Mouse (Mus musculus) layer of hippocampus, adult 2 months (tissue): ENCODE measurements around the gene Dab2. TPM values are rescaled to one million over a fixed set of nuclear protein-coding genes. Genes with fewer than 3 reads are reported as not detected.
A peak's percentile ranks its signal among the peaks of the same experiment; 100 is the strongest.

ENCODE experiments used
- DNase-seq, 2 experiments: peaks; one replicate each; pipeline ENCODE4 v3.0.0; 2022; ENCODE audit warnings: low spot score in 2 of 2
- H3K27ac ChIP-seq: fragments of 200-600 bp; 2 replicates; pipeline ENCODE4 v1.8.1; 2022
- H3K4me3 ChIP-seq: fragments of 200-600 bp; 2 replicates; pipeline ENCODE4 v1.8.1; 2022; ENCODE audit warnings: mild to moderate bottlenecking
- CTCF ChIP-seq: fragments of 200-600 bp; conservative IDR thresholded peaks from 2 replicates; pipeline ENCODE4 v1.8.1; 2022; ENCODE audit warnings: antibody characterized with exemption, mild to moderate bottlenecking, moderate library complexity
- total RNA-seq, 2 experiments: library from RNA; stranded (reverse); gene quantifications; 2 replicates each; pipeline ENCODE4 v1.2.3; 2021

Dab2 gene
- total RNA-seq, 2 experiments from 2014 or later = 8.9 to 9.8 TPM

DNA sequence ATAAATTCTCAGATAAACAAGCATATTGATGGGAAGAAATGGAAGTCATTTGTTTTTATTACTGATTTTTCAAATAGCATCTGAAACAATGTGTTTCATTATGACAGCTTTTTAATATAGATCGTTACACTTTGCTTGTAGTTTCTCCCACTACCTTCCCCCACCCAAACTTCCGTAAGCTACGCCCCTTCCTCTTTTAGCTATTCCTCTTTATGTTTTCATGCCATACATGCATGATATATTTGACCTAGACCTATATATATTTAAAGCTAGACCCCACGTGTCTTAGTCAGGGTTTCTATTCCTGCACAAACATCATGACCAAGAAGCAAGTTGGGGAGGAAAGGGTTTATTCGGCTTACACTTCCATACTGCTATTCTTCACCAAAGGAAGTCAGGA lies 115.7 kb downstream of the Dab2 start:
- DNase-seq = no peak
- H3K27ac ChIP-seq = no peak overlapping the region
- H3K4me3 ChIP-seq = no peak overlapping the region
- TF ChIP-seq CTCF = no peak

DNA sequence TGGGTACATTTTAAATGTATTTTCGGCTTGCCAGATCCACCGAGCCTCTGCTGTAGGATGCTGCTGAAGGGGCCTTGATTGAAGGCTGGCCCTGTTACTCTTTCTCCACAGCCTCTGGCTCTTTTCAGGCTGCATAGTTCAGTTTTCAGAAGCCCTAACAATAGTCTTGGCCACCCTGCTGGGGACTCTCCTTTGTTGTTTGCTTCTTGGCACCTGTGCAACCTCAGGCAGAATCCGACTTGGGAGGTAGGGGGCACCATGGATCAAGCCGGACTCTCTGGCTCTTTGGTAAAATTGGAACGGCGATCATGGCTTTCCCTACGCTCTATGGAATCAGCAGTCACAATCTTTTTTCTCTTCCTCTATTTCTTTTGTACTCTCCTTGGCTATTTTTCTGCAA lies 132.2 kb downstream of the Dab2 start:
- no peak overlapping the region for H3K4me3 ChIP-seq
- peak; percentile 45 for TF ChIP-seq CTCF
- H3K27ac ChIP-seq = no peak overlapping the region
- no peak for DNase-seq

DNA sequence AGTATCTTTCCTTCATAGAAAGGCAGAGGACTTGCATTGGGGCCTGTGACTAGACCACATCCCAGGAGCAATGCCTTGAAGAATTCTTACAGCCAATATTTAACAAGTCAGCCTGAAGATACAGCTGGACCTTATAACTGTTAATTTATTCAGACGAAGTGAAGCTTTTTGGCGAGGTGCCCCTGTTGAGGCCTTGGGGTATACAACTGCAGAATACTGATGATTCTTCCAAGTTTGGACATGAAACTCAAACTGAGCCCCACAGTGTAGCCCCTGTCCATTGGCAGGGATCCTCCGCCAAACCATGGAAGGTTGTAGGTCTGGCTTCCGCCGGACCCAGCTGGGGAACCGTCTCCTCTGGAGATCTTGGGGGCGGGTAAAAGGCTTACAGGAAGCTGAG lies 132.8 kb downstream of the Dab2 start:
- DNase-seq = no peak
- TF ChIP-seq CTCF = no peak
- Histone ChIP-seq H3K4me3 (no peak overlapping the region), H3K27ac (no peak overlapping the region)

GRCm38 (mm10) chr15:6435281-6435680 lies 135.7 kb downstream of the Dab2 start:
- Histone ChIP-seq H3K27ac (no peak overlapping the region), H3K4me3 (no peak overlapping the region)
- no peak for TF ChIP-seq CTCF
- no peak for DNase-seq

- Histone ChIP-seq H3K27ac (no peak overlapping the region), H3K4me3 (no peak overlapping the region)
- peak; percentile 92 for TF ChIP-seq CTCF
- DNase-seq = peak; percentile 3 to 52
Observed at GRCm38 (mm10) chr15:6435773-6436172, 136.2 kb downstream of the Dab2 start.

- TF ChIP-seq CTCF = no peak
- H3K4me3 ChIP-seq = no peak overlapping the region
- H3K27ac ChIP-seq = no peak overlapping the region
- no peak for DNase-seq
Observed at GRCm38 (mm10) chr15:6438685-6439084, 139.1 kb downstream of the Dab2 start.

DNA sequence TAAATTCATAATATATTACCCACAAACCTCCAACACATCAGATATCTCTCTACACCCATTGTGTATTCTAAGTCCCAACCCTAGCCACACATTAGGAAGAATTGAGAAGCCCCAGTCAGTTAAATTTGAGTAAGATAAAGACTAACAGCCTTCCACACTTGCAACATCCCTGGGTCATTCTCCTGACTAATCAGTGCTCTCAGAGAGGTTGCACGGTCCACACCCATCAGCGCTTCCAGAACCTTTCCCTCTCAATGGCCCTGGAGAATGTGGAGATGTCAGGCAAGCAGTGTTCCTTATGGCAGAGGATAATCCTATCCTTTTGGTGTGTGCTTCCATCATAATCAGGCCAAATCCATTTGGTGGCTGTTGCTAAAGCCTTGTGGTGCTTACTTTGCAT lies 144.9 kb downstream of the Dab2 start:
- Histone ChIP-seq H3K27ac (no peak overlapping the region), H3K4me3 (no peak overlapping the region)
- no peak for DNase-seq
- no peak for TF ChIP-seq CTCF

DNA sequence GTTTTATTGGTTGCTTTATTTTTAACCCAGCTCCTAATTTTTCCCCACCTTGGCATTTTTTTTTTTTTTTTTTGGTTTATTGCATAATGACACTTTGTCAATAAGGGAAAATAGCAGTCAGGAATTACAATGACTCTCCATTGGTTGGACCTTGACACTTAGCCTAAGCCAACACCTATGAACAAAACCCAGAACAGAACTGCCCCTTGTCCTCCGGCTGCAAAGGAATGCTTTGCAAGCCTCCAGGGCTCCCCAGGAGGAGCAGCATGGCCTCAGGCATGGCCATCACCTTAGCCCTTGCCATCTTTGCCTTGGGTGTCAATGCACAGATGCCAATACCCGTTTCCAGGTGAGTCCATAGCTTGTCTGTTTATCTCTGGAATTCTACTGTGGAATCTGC lies 145.5 kb downstream of the Dab2 start, which contains the start of gene C9:
TSS of gene C9 (plus strand) at position 193 of the 400 bp plus-strand sequence.
- Histone ChIP-seq H3K4me3 (no peak within 1 kb of the TSS), H3K27ac (no peak within 1 kb of the TSS)
- no peak for TF ChIP-seq CTCF
- DNase-seq = no peak

DNA sequence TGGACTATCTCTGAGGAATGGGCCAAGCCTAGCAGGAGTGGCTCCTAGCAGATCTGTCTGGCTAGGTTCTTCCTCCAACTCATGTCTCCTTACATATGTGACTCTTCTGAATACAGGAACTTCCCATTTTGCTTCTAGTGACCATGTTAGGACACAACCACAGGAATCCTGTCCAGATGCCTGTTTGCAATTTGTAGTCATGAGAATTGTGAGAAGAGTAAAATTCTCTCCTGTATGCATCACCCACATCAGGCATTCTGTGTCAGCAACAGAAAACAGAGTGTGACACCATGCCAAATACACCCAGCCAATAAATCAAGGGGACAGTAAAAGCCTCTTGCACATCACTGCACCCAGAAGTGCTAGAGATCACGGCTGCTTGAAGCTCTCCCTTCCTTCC lies 146.6 kb downstream of the Dab2 start:
- H3K4me3 ChIP-seq = no peak overlapping the region
- no peak overlapping the region for H3K27ac ChIP-seq
- no peak for TF ChIP-seq CTCF
- no peak for DNase-seq

DNA sequence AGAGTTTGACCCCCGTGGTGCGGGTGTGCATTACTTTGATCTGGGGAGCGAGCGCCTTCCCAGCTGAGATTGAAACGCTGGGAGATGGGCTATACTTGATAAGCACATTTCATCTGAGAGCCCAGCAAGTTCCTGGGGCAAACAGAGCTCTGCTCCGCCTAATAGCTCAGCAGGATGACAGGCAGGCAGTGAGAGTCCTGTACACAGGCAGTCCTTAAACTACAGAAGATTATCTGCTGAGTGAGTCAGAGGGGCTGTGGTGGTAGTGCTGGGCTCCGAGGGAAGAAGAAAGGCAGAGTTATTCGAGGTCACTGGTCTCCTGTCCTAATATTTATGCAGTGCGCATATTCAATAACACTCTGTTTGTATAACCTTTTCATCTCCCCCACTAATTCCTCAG lies 149.3 kb downstream of the Dab2 start:
- no peak for TF ChIP-seq CTCF
- Histone ChIP-seq H3K4me3 (no peak overlapping the region), H3K27ac (no peak overlapping the region)
- DNase-seq = no peak

DNA sequence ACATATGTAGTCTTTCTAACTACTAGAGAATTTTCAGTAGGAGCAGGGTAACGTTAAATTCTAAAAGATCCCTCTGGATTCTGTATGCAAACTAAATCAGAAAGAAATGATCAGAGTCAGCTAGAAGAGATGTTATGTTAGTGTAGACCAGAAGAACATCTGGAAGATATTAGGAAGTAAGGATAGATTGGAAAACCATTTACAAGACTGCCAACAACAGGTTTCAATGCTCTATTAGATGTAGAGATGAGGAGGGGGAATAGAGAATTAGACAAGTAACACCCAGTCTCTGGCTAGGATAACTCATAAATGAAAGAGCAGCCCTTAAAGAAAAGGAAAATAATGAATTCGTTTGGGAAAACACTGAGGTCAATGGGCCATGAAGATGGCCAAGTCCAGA lies 154.9 kb downstream of the Dab2 start:
- Histone ChIP-seq H3K27ac (no peak overlapping the region), H3K4me3 (no peak overlapping the region)
- TF ChIP-seq CTCF = no peak
- DNase-seq = no peak

GRCm38 (mm10) chr15:6461381-6461780 lies 161.8 kb downstream of the Dab2 start:
- no peak for DNase-seq
- no peak overlapping the region for H3K27ac ChIP-seq
- TF ChIP-seq CTCF = no peak
- H3K4me3 ChIP-seq = no peak overlapping the region

DNA sequence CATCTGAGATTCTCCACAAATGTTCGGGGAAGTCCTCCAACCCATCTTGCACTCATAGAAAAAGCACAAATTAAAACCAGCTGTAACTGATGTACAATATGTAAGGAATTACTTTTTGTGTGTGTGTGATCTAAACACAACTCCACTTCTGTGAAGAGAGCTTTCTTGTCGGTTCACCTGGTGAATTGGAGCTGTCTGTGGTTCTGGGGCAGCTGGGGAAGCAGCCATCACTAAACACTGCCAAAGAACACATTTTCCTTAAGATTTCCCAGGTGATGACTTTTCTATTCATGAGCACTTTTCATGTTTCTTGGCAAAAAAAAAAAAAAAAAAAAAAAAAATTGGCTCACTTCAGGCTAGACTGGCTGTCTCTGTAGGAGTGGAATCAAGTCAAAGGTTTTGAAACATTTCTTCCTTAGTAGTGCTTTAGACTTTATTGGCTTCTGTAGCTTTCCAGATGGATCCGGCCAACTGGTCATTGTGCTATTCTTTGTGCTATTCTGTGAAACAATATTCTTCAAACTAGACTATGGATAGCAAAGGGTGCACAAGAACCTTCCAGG lies 163.9 kb downstream of the Dab2 start:
- H3K27ac ChIP-seq = no peak overlapping the region
- DNase-seq = no peak
- no peak for TF ChIP-seq CTCF
- no peak overlapping the region for H3K4me3 ChIP-seq

DNA sequence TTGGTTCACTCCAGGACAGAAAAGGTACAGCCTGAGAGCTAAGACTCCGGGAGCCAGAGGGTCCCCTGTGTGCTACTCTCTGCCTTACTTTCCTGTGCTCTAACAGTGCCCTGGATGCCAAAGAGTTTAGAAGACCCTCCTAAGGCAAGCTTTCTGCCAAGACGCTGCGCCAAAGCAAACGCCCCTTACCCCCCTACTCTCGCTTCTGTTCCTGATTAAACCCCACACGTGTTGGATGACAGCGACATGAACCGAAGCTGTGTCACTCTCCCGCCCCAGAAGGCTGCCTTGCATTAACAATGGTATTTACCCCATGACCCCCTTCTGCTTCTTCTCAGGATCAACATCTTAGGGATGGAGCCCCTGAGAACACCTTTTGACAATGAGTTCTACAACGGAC lies 167.4 kb downstream of the Dab2 start:
- no peak for TF ChIP-seq CTCF
- no peak overlapping the region for H3K27ac ChIP-seq
- no peak for DNase-seq
- H3K4me3 ChIP-seq = no peak overlapping the region

- DNase-seq = no peak
- TF ChIP-seq CTCF = no peak
- H3K4me3 ChIP-seq = no peak overlapping the region
- no peak overlapping the region for H3K27ac ChIP-seq
Observed at GRCm38 (mm10) chr15:6468845-6469244, 169.3 kb downstream of the Dab2 start.
